14 mouse cellular contexts compared by ENCODE assay signal in the genomic region with DNA sequence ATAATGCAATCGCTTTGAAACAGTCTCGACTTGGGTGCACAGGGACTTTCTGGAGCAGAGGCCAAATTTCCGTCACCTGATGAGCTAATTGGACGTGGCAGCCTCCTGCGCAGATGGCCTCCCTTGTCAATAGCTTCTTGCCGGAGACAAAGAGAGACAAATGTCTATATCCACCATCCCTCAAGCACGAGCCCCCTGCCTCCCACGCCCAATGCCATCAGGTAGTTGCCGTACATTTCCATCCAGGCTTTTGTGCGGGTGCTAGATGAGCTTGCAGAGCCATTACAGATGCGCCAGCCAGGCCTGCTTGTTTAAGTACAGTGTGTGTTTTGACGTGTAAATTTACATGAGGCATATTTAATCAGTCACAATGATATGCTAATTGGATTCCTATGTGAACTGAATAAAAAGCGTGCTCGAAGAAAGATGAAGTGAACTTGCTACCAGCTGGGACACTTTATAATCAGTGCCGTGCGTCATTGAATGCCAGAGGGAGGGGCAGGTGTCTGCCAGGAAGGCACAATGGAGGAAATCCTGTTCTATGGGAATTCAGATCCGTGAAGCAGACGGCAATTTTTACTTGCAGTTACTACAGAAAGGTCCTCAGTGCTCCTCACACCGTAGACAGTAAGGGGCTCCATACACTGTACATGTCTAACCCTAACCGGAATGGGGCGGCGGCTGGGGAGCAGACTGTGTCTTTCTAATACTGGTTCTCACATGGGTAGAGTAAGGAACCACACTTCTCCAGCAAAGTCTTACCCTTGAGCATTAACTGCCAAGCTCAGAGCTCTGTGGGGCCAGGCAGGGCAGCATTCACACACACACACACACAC.
A peak's percentile ranks its signal among the peaks of the same experiment; 100 is the strongest.
DNase-seq lines count a peak whose midpoint lies in the region; ATAC-seq and TF ChIP-seq lines count a peak whose summit lies in the region.
"Had no signal": no experiment of that assay in that cellular context is flagged by ENCODE, and none has a peak within 500 bp of the region (broad histone marks: within the 10 kb centered on the region; RNA-seq: fewer than 3 reads in every experiment).

No protein-coding gene starts in this region.

- no peak overlapping the region for H3K9ac ChIP-seq in neural tube, embryonic 11.5 days (ENCODE audit: low read length)
- H3K9ac ChIP-seq in forebrain, embryonic 15.5 days (replicated peaks) = 0 out of 2 replicates have a peak overlapping the region, but pooled peaks have one; percentile 10
- H3K9ac ChIP-seq in heart, adult 2 months (ENCODE audit: low read depth, low read length) = no peak overlapping the region
- H3K9ac ChIP-seq: embryonic facial prominence, embryonic 13.5 days; limb, embryonic 12.5 days had no signal

- ATAC-seq in neural tube, embryonic 11.5 days (ENCODE audit: insufficient read depth, low FRiP score, low TSS enrichment) = peak; percentile 83
- peak; percentile 93 for ATAC-seq in forebrain, embryonic 15.5 days (replicated peaks)

- no peaks in the 10 kb centered on the region for H3K36me3 ChIP-seq in neural tube, embryonic 11.5 days (ENCODE audit: control insufficient read depth, insufficient read depth, low read length)
- no peaks in the 10 kb centered on the region for H3K36me3 ChIP-seq in forebrain, embryonic 15.5 days
- no peaks in the 10 kb centered on the region for H3K36me3 ChIP-seq in heart, adult 2 months (ENCODE audit: control insufficient read depth, insufficient read depth, low read length)
- H3K36me3 ChIP-seq: embryonic facial prominence, embryonic 13.5 days; limb, embryonic 12.5 days had no signal

- H3K4me2 ChIP-seq in neural tube, embryonic 11.5 days (ENCODE audit: low read depth) = no peak overlapping the region
- H3K4me2 ChIP-seq in forebrain, embryonic 15.5 days (replicated peaks) = peak overlapping the region; percentile 36
- H3K4me2 ChIP-seq: embryonic facial prominence, embryonic 13.5 days; limb, embryonic 12.5 days had no signal

- intact Hi-C loops in heart, adult 2 months (cut with DNase I) = no loop called here

- TF ChIP-seq POLR2A in heart, adult 2 months (IDR thresholded peaks at IDR 0.05; ENCODE audit: insufficient read depth, low read depth, low read length) = no peak

- DNase-seq in neural tube, embryonic 11.5 days (ENCODE audit: low spot score) = peak; percentile 73
- no peak for DNase-seq in neural tube, embryonic 10.5 days (ENCODE audit: extremely low spot score, low spot score)
- DNase-seq in layer of hippocampus, postnatal 36 days = peak; percentile 43 to 50
- DNase-seq in retina, embryonic 14.5 days (ENCODE audit: low spot score) = peak; percentile 74
- no peak for DNase-seq in T-cell, adult 2 months (ENCODE audit: low spot score)
- DNase-seq in urinary bladder, postnatal 14 days (ENCODE audit: low spot score) = no peak
- DNase-seq in heart, adult 2 months = no peak
- DNase-seq: adrenal gland, adult 8-10 months; gastrocnemius, postnatal 25 days; spleen, adult 18-20 months had no signal

- H3K4me1 ChIP-seq in neural tube, embryonic 11.5 days (ENCODE audit: control insufficient read depth, insufficient read depth, low read length) = peaks cover 2% of the 10 kb centered on the region; the same call in 1 of the 2 replicates
- peaks cover 30% of the 10 kb centered on the region for H3K4me1 ChIP-seq in forebrain, embryonic 15.5 days
- H3K4me1 ChIP-seq in heart, adult 2 months (ENCODE audit: control insufficient read depth, insufficient read depth, low read length) = no peaks in the 10 kb centered on the region
- H3K4me1 ChIP-seq: embryonic facial prominence, embryonic 13.5 days; limb, embryonic 12.5 days; megakaryocyte, embryonic 14.5 days had no signal

- H3K9me3 ChIP-seq in neural tube, embryonic 11.5 days (ENCODE audit: control insufficient read depth, low read length) = no peaks in the 10 kb centered on the region
- H3K9me3 ChIP-seq in forebrain, embryonic 15.5 days = no peaks in the 10 kb centered on the region
- H3K9me3 ChIP-seq: embryonic facial prominence, embryonic 13.5 days; limb, embryonic 12.5 days had no signal

- no peaks in the 10 kb centered on the region for H3K27me3 ChIP-seq in neural tube, embryonic 11.5 days (ENCODE audit: control insufficient read depth, insufficient read depth, low read length)
- no peaks in the 10 kb centered on the region for H3K27me3 ChIP-seq in forebrain, embryonic 15.5 days
- no peaks in the 10 kb centered on the region; the same call in 1 of the 2 replicates for H3K27me3 ChIP-seq in heart, adult 2 months (ENCODE audit: control insufficient read depth, insufficient read depth, low read length)
- H3K27me3 ChIP-seq: embryonic facial prominence, embryonic 13.5 days; limb, embryonic 12.5 days; megakaryocyte, embryonic 14.5 days had no signal

- TF ChIP-seq EP300 in heart, adult 2 months (IDR thresholded peaks at IDR 0.05; ENCODE audit: insufficient read depth, low read depth, low read length) = no peak

- no peak for TF ChIP-seq CTCF in heart, adult 2 months (IDR thresholded peaks at IDR 0.05)

- 55% methylated on average over 22 of the region's 22 CpGs for WGBS in neural tube, embryonic 11.5 days
- WGBS in forebrain, embryonic 15.5 days = 11% methylated on average over 22 of the region's 22 CpGs
- WGBS in heart, adult 2 months = 77% methylated on average over 22 of the region's 22 CpGs

- H3K27ac ChIP-seq in neural tube, embryonic 11.5 days (ENCODE audit: low read depth, low read length) = no peak overlapping the region
- H3K27ac ChIP-seq in forebrain, embryonic 15.5 days (replicated peaks) = peak overlapping the region; percentile 88
- H3K27ac ChIP-seq in heart, adult 2 months = no peak overlapping the region
- H3K27ac ChIP-seq: embryonic facial prominence, embryonic 13.5 days; limb, embryonic 12.5 days had no signal

- no peaks in the 10 kb centered on the region for H3K79me2 ChIP-seq in heart, adult 2 months (replicated peaks; ENCODE audit: control insufficient read depth, insufficient read depth, low read length)

- no peak overlapping the region for H3K4me3 ChIP-seq in neural tube, embryonic 11.5 days (ENCODE audit: low read depth, low read length)
- H3K4me3 ChIP-seq in forebrain, embryonic 15.5 days = no peak overlapping the region
- no peak overlapping the region for H3K4me3 ChIP-seq in heart, adult 2 months
- H3K4me3 ChIP-seq: embryonic facial prominence, embryonic 13.5 days; limb, embryonic 12.5 days; megakaryocyte, embryonic 14.5 days had no signal

Comparison
In these comparisons a context has a peak if more than half of its experiments do, and no peak if none do; other contexts are left out.
1. DNase-seq: peak in neural tube, embryonic 11.5 days (single experiment), layer of hippocampus, postnatal 36 days (2 of 2) and retina, embryonic 14.5 days (single experiment); none in neural tube, embryonic 10.5 days (single experiment), T-cell, adult 2 months (single experiment), urinary bladder, postnatal 14 days (single experiment) and heart, adult 2 months (0 of 2).